Mouse (Mus musculus) layer of hippocampus, postnatal 36 days (tissue): ENCODE results near the gene Baz2b. TPM values are rescaled to one million over a fixed set of nuclear protein-coding genes. Genes with fewer than 3 reads are reported as not detected.
"Not testable (repeated sequence)": the region's sequence is repeated elsewhere in the genome, so short reads cannot be mapped to it uniquely, and the experiment has no call there.

Source experiments
- DNase-seq, 2 experiments: peaks; one replicate each; pipeline ENCODE4 v3.0.0; 2022
- total RNA-seq, 2 experiments: library from RNA; stranded (reverse); gene quantifications; 2 replicates each; pipeline ENCODE4 v1.2.3; 2021

Gene Baz2b
- total RNA-seq, 2 experiments from 2014 or later = 52.3 to 66.6 TPM

GRCm38 (mm10) chr2:60200051-60200562, 9.5 kb downstream of the Baz2b start:
- no peak for DNase-seq

GRCm38 (mm10) chr2:60196841-60197240, 12.8 kb downstream of the Baz2b start:
- DNase-seq = no peak

- no peak for DNase-seq
Measured at GRCm38 (mm10) chr2:60181696-60182095, 27.9 kb downstream of the Baz2b start.

- DNase-seq = no peak
Measured at GRCm38 (mm10) chr2:60177490-60177889, 32.1 kb downstream of the Baz2b start.

- no peak for DNase-seq
Measured at GRCm38 (mm10) chr2:60176087-60176486, 33.6 kb downstream of the Baz2b start.

- DNase-seq = no peak
Measured at GRCm38 (mm10) chr2:60175078-60175477, 34.6 kb downstream of the Baz2b start.

GRCm38 (mm10) chr2:60173595-60173994, 36.0 kb downstream of the Baz2b start:
- no peak for DNase-seq

GRCm38 (mm10) chr2:60173190-60173589, 36.4 kb downstream of the Baz2b start:
- DNase-seq = no peak

- DNase-seq = no peak
Measured at GRCm38 (mm10) chr2:60172531-60172914, 37.1 kb downstream of the Baz2b start.

GRCm38 (mm10) chr2:60171786-60172530, 37.7 kb downstream of the Baz2b start:
- no peak for DNase-seq

GRCm38 (mm10) chr2:60166878-60167277, 42.8 kb downstream of the Baz2b start:
- no peak for DNase-seq

GRCm38 (mm10) chr2:60165679-60166078, 44.0 kb downstream of the Baz2b start:
- DNase-seq = no peak

GRCm38 (mm10) chr2:60163744-60164143, 45.9 kb downstream of the Baz2b start:
- DNase-seq = no peak

GRCm38 (mm10) chr2:60152481-60152880, 57.2 kb downstream of the Baz2b start:
- no peak for DNase-seq

- no peak for DNase-seq
Measured at GRCm38 (mm10) chr2:60148651-60149050, 61.0 kb downstream of the Baz2b start.

GRCm38 (mm10) chr2:60147428-60147827, 62.2 kb downstream of the Baz2b start:
- no peak for DNase-seq

- DNase-seq = no peak
Measured at GRCm38 (mm10) chr2:60145742-60146141, 63.9 kb downstream of the Baz2b start.

- DNase-seq = no peak
Measured at GRCm38 (mm10) chr2:60143383-60143782, 66.3 kb downstream of the Baz2b start.

GRCm38 (mm10) chr2:60142281-60142680, 67.4 kb downstream of the Baz2b start:
- no peak for DNase-seq

- no peak for DNase-seq
Measured at GRCm38 (mm10) chr2:60138751-60139162, 70.9 kb downstream of the Baz2b start.

GRCm38 (mm10) chr2:60135796-60136195, 73.8 kb downstream of the Baz2b start:
- DNase-seq = no peak

GRCm38 (mm10) chr2:60134958-60135357, 74.7 kb downstream of the Baz2b start:
- DNase-seq = not testable (repeated sequence)

GRCm38 (mm10) chr2:60133072-60133471, 76.6 kb downstream of the Baz2b start:
- DNase-seq = no peak

GRCm38 (mm10) chr2:60132269-60133042, 77.2 kb downstream of the Baz2b start:
- DNase-seq = no peak
